Mouse (Mus musculus): ENCODE results near the gene Zan. TPM values are rescaled to one million over a fixed set of nuclear protein-coding genes. Genes with fewer than 3 reads are reported as not detected.

The Zan gene
- polyA plus RNA-seq, 1 experiment from 2014 or later = 0.14 TPM

GRCm38 (mm10) chr5:137333512-137334174, 143.2 kb downstream of the Zan start, which contains the start of gene Slc12a9:
Slc12a9 (minus strand) TSS chr5:137333597.
- H3K4me1 ChIP-seq = peaks cover 22% of the 10 kb centered on the region
- H3K4me3 ChIP-seq = peak within 1 kb of the TSS; percentile 58
- WGBS = under 1% methylated on average over 44 of the region's 44 CpGs
- H3K36me3 ChIP-seq = no peaks in the 10 kb centered on the region
- peak within 1 kb of the TSS; percentile 88 for H3K9ac ChIP-seq (replicated peaks)
- H3K27me3 ChIP-seq = no peaks in the 10 kb centered on the region
- peak within 1 kb of the TSS; percentile 25 for H3K27ac ChIP-seq (replicated peaks)
- H3K4me2 ChIP-seq (replicated peaks) = peak within 1 kb of the TSS; percentile 98
- ATAC-seq (replicated peaks) = peak; percentile 88
- no peaks in the 10 kb centered on the region for H3K9me3 ChIP-seq

GRCm38 (mm10) chr5:137332857-137333511, 143.9 kb downstream of the Zan start:
- peak overlapping the region; percentile 98 for H3K4me2 ChIP-seq (replicated peaks)
- peak overlapping the region; percentile 88 for H3K9ac ChIP-seq (replicated peaks)
- no peaks in the 10 kb centered on the region; the same call in 1 of the 2 replicates for H3K36me3 ChIP-seq
- no peak overlapping the region for H3K27ac ChIP-seq (replicated peaks)
- no peaks in the 10 kb centered on the region for H3K27me3 ChIP-seq
- H3K4me1 ChIP-seq = peaks cover 19% of the 10 kb centered on the region
- H3K4me3 ChIP-seq = peak overlapping the region; percentile 58
- ATAC-seq (replicated peaks) = peak; percentile 28
- H3K9me3 ChIP-seq = no peaks in the 10 kb centered on the region
- 14% methylated on average over 15 of the region's 15 CpGs for WGBS

- Histone ChIP-seq H3K27me3 (no peaks in the 10 kb centered on the region), H3K27ac (replicated peaks) (no peak overlapping the region), H3K9me3 (no peaks in the 10 kb centered on the region), H3K36me3 (peaks cover 7% of the 10 kb centered on the region; the same call in 1 of the 2 replicates), H3K4me3 (no peak overlapping the region), H3K4me1 (peaks cover 19% of the 10 kb centered on the region), H3K4me2 (replicated peaks) (no peak overlapping the region), H3K9ac (replicated peaks) (no peak overlapping the region)
- WGBS = 93% methylated on average over 7 of the region's 7 CpGs
- no peak for ATAC-seq (replicated peaks)
Measured at GRCm38 (mm10) chr5:137330910-137331309, 146.0 kb downstream of the Zan start.

Other genes with a start within 250 kb of the Zan start
- gene Ache, start 189.5 kb downstream of the Zan start, polyA plus RNA-seq (2015; fragmentation: Nextera tagmentation; extraction: Ambion mirVana) = 7.7 and 11.2 TPM in 2 replicates
- gene Ufsp1, start 182.4 kb downstream of the Zan start, polyA plus RNA-seq (2015; fragmentation: Nextera tagmentation; extraction: Ambion mirVana) = 8.4 and 9.4 TPM in 2 replicates
- gene Srrt, start 169.4 kb downstream of the Zan start, polyA plus RNA-seq (2015; fragmentation: Nextera tagmentation; extraction: Ambion mirVana) = 118 and 129 TPM in 2 replicates
- gene Trip6, start 162.7 kb downstream of the Zan start, polyA plus RNA-seq (2015; fragmentation: Nextera tagmentation; extraction: Ambion mirVana) = 19.1 and 21.1 TPM in 2 replicates
- 20.1 and 23.1 TPM in 2 replicates for gene Slc12a9, start 143.5 kb downstream of the Zan start, polyA plus RNA-seq (2015; fragmentation: Nextera tagmentation; extraction: Ambion mirVana)
- 6.6 and 7.1 TPM in 2 replicates for gene Ephb4, start 127.0 kb downstream of the Zan start, polyA plus RNA-seq (2015; fragmentation: Nextera tagmentation; extraction: Ambion mirVana)
- 75.9 and 79.3 TPM in 2 replicates for gene Pop7, start 25.5 kb upstream of the Zan start, polyA plus RNA-seq (2015; fragmentation: Nextera tagmentation; extraction: Ambion mirVana)
- 19.2 and 20.0 TPM in 2 replicates for gene Gigyf1, start 41.5 kb upstream of the Zan start, polyA plus RNA-seq (2015; fragmentation: Nextera tagmentation; extraction: Ambion mirVana)
- gene Epo, start 56.2 kb upstream of the Zan start, polyA plus RNA-seq (2015; fragmentation: Nextera tagmentation; extraction: Ambion mirVana) = not detected in 2 replicates
- gene Gnb2, start 56.4 kb upstream of the Zan start, polyA plus RNA-seq (2015; fragmentation: Nextera tagmentation; extraction: Ambion mirVana) = 535 and 578 TPM in 2 replicates
- gene Actl6b, start 76.5 kb upstream of the Zan start, polyA plus RNA-seq (2015; fragmentation: Nextera tagmentation; extraction: Ambion mirVana) = 250 and 259 TPM in 2 replicates
- 2.2 and 3.2 TPM in 2 replicates for gene Tfr2, start 92.8 kb upstream of the Zan start, polyA plus RNA-seq (2015; fragmentation: Nextera tagmentation; extraction: Ambion mirVana)
- 46.3 and 47.3 TPM in 2 replicates for gene Mospd3, start 124.0 kb upstream of the Zan start, polyA plus RNA-seq (2015; fragmentation: Nextera tagmentation; extraction: Ambion mirVana)
- gene Pcolce, start 136.7 kb upstream of the Zan start, polyA plus RNA-seq (2015; fragmentation: Nextera tagmentation; extraction: Ambion mirVana) = 9.3 and 9.7 TPM in 2 replicates
- 0.22 TPM in 1 of 2 replicates, not detected in the other for gene Fbxo24, start 151.9 kb upstream of the Zan start, polyA plus RNA-seq (2015; fragmentation: Nextera tagmentation; extraction: Ambion mirVana)
- gene Lrch4, start 152.1 kb upstream of the Zan start, polyA plus RNA-seq (2015; fragmentation: Nextera tagmentation; extraction: Ambion mirVana) = 21.4 and 22.1 TPM in 2 replicates
- 6.9 and 7.8 TPM in 2 replicates for gene Gm20605, start 152.1 kb upstream of the Zan start, polyA plus RNA-seq (2015; fragmentation: Nextera tagmentation; extraction: Ambion mirVana)
- 4.5 and 8.5 TPM in 2 replicates for gene Sap25, start 164.3 kb upstream of the Zan start, polyA plus RNA-seq (2015; fragmentation: Nextera tagmentation; extraction: Ambion mirVana)
- 0.11 TPM in 1 of 2 replicates, not detected in the other for gene Irs3, start 168.7 kb upstream of the Zan start, polyA plus RNA-seq (2015; fragmentation: Nextera tagmentation; extraction: Ambion mirVana)
- gene Agfg2, start 207.7 kb upstream of the Zan start, polyA plus RNA-seq (2015; fragmentation: Nextera tagmentation; extraction: Ambion mirVana) = 21.2 and 22.7 TPM in 2 replicates

All from forebrain, embryonic 15.5 days (tissue).